Mouse (Mus musculus) embryo, embryonic 10.5 days (tissue): Measurements from ENCODE around the gene Tmem92.

Experiments used
- DNase-seq: peaks from one replicate; pipeline ENCODE4 v3.0.0-alpha.2; 2015; ENCODE audit warnings: low spot score

Tmem92 gene

GRCm38 (mm10) chr11:94728545-94728944 lies 54.0 kb downstream of the Tmem92 start:
- DNase-seq = no peak

GRCm38 (mm10) chr11:94727306-94727705 lies 55.2 kb downstream of the Tmem92 start:
- no peak for DNase-seq
